Mouse (Mus musculus) neural tube, embryonic 11.5 days (tissue): Measurements from ENCODE around the gene Olfr798. TPM values are rescaled to one million over a fixed set of nuclear protein-coding genes. Genes with fewer than 3 reads are reported as not detected.

Source experiments
- ATAC-seq: fragments of 200-750 bp; cut with Nextera tagmentation; 2 replicates; pipeline ENCODE4 v1.8.0; 2017; ENCODE audit warnings: moderate number of reproducible peaks, mild to moderate bottlenecking, moderate TSS enrichment, moderate library complexity; ENCODE audit not compliant: insufficient read depth, low FRiP score, low TSS enrichment
- DNase-seq: peaks from one replicate; pipeline ENCODE4 v3.0.0-alpha.2; 2015; ENCODE audit warnings: low spot score
- H3K27ac ChIP-seq: fragments of 300-500 bp; sonication (generic); 2 replicates; pipeline ENCODE4 v1.5.1; 2014; ENCODE audit warnings: low read depth, mild to moderate bottlenecking, low read length
- H3K27me3 ChIP-seq: fragments of 300-500 bp; sonication (generic); 2 replicates; pipeline ENCODE4 v1.6.1; 2014; ENCODE audit warnings: mild to moderate bottlenecking, low read length, mixed read lengths; ENCODE audit not compliant: control insufficient read depth, insufficient read depth
- H3K36me3 ChIP-seq: fragments of 300-500 bp; sonication (generic); 2 replicates; pipeline ENCODE4 v1.6.1; 2014; ENCODE audit warnings: mild to moderate bottlenecking, low read length, moderate library complexity, mixed read lengths; ENCODE audit not compliant: control insufficient read depth, insufficient read depth
- H3K4me1 ChIP-seq: fragments of 300-500 bp; sonication (generic); 2 replicates; pipeline ENCODE4 v1.6.1; 2014; ENCODE audit warnings: low read length, mixed read lengths; ENCODE audit not compliant: control insufficient read depth, insufficient read depth
- H3K4me2 ChIP-seq: fragments of 300-500 bp; sonication (generic); 2 replicates; pipeline ENCODE4 v1.6.1; 2014; ENCODE audit warnings: low read depth, mild to moderate bottlenecking, moderate library complexity
- H3K4me3 ChIP-seq: fragments of 300-500 bp; sonication (generic); 2 replicates; pipeline ENCODE4 v1.5.1; 2014; ENCODE audit warnings: low read depth, low read length
- H3K9ac ChIP-seq: fragments of 300-500 bp; sonication (generic); 2 replicates; pipeline ENCODE4 v1.6.1; 2014; ENCODE audit warnings: mild to moderate bottlenecking, low read length
- H3K9me3 ChIP-seq: fragments of 300-500 bp; sonication (generic); 2 replicates; pipeline ENCODE4 v1.6.1; 2016; ENCODE audit warnings: low read length; ENCODE audit not compliant: control insufficient read depth
- WGBS: fragments of 180-500 bp; shearing (Covaris S2); extraction: QIAGEN DNeasy Blood & Tissue Kit; methylation state at CpG from one replicate; pipeline ENCODE4 v1.1.7; 2014; 5-methylcytosine and 5-hydroxymethylcytosine counted together
- polyA plus RNA-seq: library from polyadenylated mRNA; unstranded; fragments of >200 nt; fragmentation: Nextera tagmentation; extraction: Ambion mirVana; gene quantifications from 2 replicates; pipeline ENCODE4 v1.2.1, GENCODE M21; 2014

Gene Olfr798
- not detected in 2 replicates for polyA plus RNA-seq

DNA sequence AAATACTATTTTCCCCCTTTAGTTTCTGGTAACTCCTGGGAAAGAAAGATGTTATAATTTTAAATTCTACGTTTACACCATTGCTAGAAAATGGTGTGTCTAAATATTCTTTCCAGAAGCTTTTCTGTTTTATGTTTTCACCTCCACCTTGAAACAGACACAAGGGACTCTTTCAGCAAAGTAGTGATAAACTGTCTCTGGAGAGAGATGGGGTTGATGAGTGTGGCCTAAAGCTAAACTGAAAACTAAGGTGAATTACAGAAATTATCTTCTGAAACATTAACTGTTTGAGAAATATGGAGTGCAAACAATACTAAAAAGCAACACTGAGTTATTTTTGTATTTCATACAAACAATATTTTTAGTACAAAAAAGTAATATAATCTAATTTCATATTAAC is at the start of gene Olfr798:
Gene Olfr798 (minus strand): TSS at position 101 of the 400 bp plus-strand sequence.
- Histone ChIP-seq H3K27me3 (no peaks in the 10 kb centered on the region), H3K4me1 (no peaks in the 10 kb centered on the region), H3K4me3 (no peak within 1 kb of the TSS), H3K4me2 (no peak within 1 kb of the TSS), H3K36me3 (no peaks in the 10 kb centered on the region), H3K9ac (no peak within 1 kb of the TSS), H3K9me3 (no peaks in the 10 kb centered on the region), H3K27ac (no peak within 1 kb of the TSS)
- WGBS, result 81% methylated on average over 1 of the region's 1 CpGs
- DNase-seq (no peak), ATAC-seq (no peak)

DNA sequence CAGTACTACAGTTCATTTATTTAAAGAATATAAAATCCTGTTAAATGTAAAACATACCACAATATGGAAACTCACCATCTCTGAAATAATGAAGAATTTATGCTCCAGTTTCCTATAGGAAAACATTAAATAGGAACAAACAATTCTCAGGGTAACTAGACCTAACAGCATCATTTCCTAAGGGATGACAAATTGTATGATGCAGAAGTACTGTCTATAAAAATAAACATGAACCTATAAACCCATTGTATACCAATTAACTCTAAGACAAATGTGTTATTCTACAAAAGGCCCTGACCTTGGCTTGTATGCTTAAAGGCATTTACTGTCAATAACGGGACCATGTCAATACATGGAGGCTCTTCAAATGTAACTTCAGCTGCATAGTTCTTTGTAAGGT is 46.0 kb upstream of the Olfr798 start, which contains the start of gene Olfr801:
Gene Olfr801 (minus strand): TSS at position 101 of the 400 bp plus-strand sequence.
- no peaks in the 10 kb centered on the region for H3K9me3 ChIP-seq
- no peak within 1 kb of the TSS for H3K9ac ChIP-seq
- ATAC-seq, result no peak
- no peaks in the 10 kb centered on the region for H3K27me3 ChIP-seq
- no peak within 1 kb of the TSS for H3K4me2 ChIP-seq
- DNase-seq, result no peak
- H3K27ac ChIP-seq, result no peak within 1 kb of the TSS
- 81% methylated on average over 1 of the region's 1 CpGs for WGBS
- no peak within 1 kb of the TSS for H3K4me3 ChIP-seq
- no peaks in the 10 kb centered on the region for H3K4me1 ChIP-seq
- no peaks in the 10 kb centered on the region for H3K36me3 ChIP-seq

DNA sequence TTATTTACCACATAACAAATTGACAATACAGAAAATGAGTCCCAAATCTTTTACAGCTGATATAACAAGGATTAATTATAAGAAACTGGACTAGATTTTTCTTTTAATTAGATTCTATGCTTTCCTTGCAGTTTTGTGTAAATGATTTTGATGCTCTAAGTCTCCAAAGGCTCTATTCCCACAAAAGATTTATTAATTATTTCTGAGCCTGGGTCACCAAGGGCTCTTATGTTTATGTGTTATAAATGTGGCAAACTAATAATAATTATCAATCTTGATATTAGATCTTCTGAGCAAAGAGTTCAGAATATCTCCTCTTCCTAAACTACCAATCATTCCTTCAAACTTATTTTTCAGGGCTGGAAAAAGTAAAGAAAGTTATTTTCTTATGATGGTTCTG is 29.7 kb upstream of the Olfr798 start, which contains the start of gene Olfr800:
Gene Olfr800 (plus strand): TSS at position 301 of the 400 bp plus-strand sequence.
- Histone ChIP-seq H3K36me3 (no peaks in the 10 kb centered on the region), H3K9me3 (no peaks in the 10 kb centered on the region), H3K27ac (no peak within 1 kb of the TSS), H3K4me1 (no peaks in the 10 kb centered on the region), H3K9ac (no peak within 1 kb of the TSS), H3K4me3 (no peak within 1 kb of the TSS), H3K27me3 (no peaks in the 10 kb centered on the region), H3K4me2 (no peak within 1 kb of the TSS)
- DNase-seq, result no peak
- no peak for ATAC-seq

DNA sequence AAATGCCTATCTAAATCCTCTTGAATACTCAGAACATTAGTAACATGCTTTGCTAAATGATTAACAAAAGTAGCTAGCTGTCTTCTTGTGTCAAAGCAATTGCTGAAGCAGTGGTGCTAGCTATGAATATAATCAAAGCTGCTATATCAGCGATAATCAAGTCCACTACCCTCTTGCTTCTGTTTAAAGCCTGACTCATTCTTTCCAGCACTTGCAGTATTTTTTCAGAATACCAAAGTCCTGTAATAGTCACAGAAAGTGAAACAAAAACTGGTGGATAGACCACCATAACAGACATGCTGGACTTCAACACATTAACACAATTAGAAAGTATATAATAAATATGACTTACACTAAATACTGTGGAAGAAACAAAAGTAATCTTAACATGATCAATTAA is 24.0 kb upstream of the Olfr798 start:
- no peaks in the 10 kb centered on the region for H3K9me3 ChIP-seq
- 87% methylated on average over 1 of the region's 1 CpGs for WGBS
- no peaks in the 10 kb centered on the region for H3K36me3 ChIP-seq
- DNase-seq, result no peak
- no peak overlapping the region for H3K27ac ChIP-seq
- no peaks in the 10 kb centered on the region for H3K27me3 ChIP-seq
- H3K4me2 ChIP-seq, result no peak overlapping the region
- no peak overlapping the region for H3K4me3 ChIP-seq
- no peaks in the 10 kb centered on the region for H3K4me1 ChIP-seq
- H3K9ac ChIP-seq, result no peak overlapping the region
- ATAC-seq, result no peak

DNA sequence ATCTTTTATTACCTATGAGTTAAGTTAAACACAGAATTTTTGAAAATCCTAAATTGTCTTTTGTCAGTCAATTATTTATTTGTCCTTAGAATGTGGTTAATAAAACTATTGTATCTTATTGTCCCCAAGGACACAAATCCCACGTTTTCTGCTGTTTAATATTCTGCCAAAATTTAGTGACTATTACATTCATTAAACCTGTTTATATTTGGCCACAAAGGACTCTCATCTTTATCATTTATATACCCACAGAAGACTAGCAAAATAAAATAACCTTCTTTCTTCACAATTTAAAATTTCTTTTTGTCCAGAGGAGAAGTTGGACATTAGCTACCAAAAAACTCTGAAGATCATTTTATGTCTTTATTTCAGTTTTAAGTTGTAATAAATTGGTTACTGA is 9.4 kb upstream of the Olfr798 start, which contains the start of gene Olfr799:
Gene Olfr799 (plus strand): TSS at position 301 of the 400 bp plus-strand sequence.
- no peak for ATAC-seq
- WGBS, result 42% methylated on average over 1 of the region's 1 CpGs

DNA sequence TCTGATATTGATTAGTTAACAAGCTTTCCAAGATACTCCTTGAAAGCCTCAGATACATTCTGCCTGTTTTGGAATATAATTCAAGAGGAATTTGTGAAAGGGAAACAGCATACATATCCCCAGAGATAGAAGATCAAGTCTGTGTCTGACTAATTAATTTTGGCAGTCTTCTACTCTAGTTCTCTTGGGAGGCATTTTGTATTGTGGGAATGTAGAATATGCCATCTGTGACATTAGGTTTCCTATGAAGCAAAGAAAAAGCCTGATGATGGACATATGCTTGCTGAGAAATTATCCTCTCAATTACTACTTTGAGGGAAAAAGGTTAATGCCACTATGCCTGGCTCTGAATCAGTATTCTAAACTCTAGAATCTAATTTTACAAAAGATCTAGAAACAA is 4.5 kb downstream of the Olfr798 start:
- DNase-seq (no peak), ATAC-seq (no peak)
- Histone ChIP-seq H3K4me2 (no peak overlapping the region), H3K27ac (no peak overlapping the region), H3K27me3 (no peaks in the 10 kb centered on the region), H3K36me3 (no peaks in the 10 kb centered on the region), H3K4me3 (no peak overlapping the region), H3K9ac (no peak overlapping the region), H3K9me3 (no peaks in the 10 kb centered on the region), H3K4me1 (no peaks in the 10 kb centered on the region)

More for the DNA sequence above, 9.4 kb upstream of the Olfr798 start, which contains the start of gene Olfr799:
- no peak for DNase-seq
- H3K4me3 ChIP-seq, result no peak within 1 kb of the TSS
- no peaks in the 10 kb centered on the region for H3K9me3 ChIP-seq
- H3K4me2 ChIP-seq, result no peak within 1 kb of the TSS
- H3K27me3 ChIP-seq, result no peaks in the 10 kb centered on the region
- H3K27ac ChIP-seq, result no peak within 1 kb of the TSS
- no peaks in the 10 kb centered on the region for H3K36me3 ChIP-seq
- H3K9ac ChIP-seq, result no peak within 1 kb of the TSS
- H3K4me1 ChIP-seq, result no peaks in the 10 kb centered on the region

DNA sequence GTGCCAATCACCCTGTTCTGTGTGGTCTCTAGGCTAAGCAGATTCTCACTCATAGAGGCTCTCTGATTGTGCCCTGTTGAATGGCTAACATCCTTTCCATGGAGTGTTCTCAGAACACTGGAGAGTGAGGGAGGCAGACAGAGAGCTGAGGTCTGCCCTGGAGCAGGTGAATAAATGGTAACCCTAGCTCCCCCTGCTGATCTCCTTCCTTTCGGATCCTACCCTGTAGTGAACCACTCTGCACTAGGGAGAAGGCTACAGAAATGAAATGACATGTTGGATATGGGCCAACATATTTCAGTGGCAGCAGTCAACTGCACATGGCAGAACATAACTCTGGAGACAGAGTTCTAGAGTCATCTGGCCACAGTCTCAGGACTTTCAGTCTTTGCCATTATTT is 6.0 kb downstream of the Olfr798 start:
- Histone ChIP-seq H3K36me3 (no peaks in the 10 kb centered on the region), H3K27me3 (no peaks in the 10 kb centered on the region), H3K4me1 (no peaks in the 10 kb centered on the region), H3K4me2 (no peak overlapping the region), H3K4me3 (no peak overlapping the region), H3K27ac (no peak overlapping the region), H3K9ac (no peak overlapping the region), H3K9me3 (no peaks in the 10 kb centered on the region)
- ATAC-seq (no peak), DNase-seq (no peak)
- WGBS, result 6% methylated on average over 1 of the region's 1 CpGs

DNA sequence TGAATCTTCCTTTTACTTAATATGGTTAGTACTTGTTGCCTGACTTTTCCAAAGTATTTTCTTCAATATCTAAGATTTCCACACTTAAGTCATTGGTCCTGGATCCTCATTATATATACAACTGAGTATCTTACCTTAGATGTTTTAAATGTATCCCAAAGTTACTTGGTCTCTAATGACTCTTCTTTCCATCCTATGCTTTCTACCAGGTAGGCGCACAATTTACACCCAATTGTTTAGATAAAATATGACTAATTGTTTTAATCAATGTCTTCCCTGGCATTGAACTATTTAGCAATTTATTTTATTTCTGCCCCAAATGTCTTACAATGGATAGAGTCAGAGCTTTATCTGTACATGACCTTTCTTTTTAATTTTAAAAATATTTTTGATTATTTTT is 15.3 kb downstream of the Olfr798 start, which contains the start of gene Olfr796:
Gene Olfr796 (minus strand): TSS at position 101 of the 400 bp plus-strand sequence.
- Histone ChIP-seq H3K27me3 (no peaks in the 10 kb centered on the region), H3K4me1 (no peaks in the 10 kb centered on the region), H3K36me3 (no peaks in the 10 kb centered on the region), H3K4me3 (no peak within 1 kb of the TSS), H3K27ac (no peak within 1 kb of the TSS), H3K4me2 (no peak within 1 kb of the TSS), H3K9ac (no peak within 1 kb of the TSS), H3K9me3 (no peaks in the 10 kb centered on the region)
- DNase-seq, result no peak
- ATAC-seq, result no peak
- WGBS, result 89% methylated on average over 1 of the region's 1 CpGs

DNA sequence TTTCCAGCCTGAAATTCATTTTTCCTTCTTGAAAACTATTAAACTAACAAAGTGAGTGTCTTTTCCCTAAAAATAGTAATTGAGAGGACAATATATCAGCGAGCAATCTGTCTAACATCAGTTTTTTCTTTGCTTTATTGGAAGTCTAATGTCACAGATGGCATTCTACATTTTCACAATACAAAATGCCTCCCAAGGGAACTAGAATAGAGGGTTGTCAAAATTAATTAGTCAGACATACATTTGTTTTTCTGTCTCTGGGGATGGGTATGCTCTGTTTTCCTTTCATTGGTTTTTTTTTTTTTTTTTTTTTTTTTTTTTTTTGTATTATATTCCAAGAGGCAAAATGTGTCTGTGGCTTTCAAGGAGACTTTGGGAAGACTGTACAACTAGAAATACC is 50.7 kb downstream of the Olfr798 start:
- no peak overlapping the region for H3K27ac ChIP-seq
- WGBS, result 75% methylated on average over 1 of the region's 1 CpGs
- H3K4me3 ChIP-seq, result no peak overlapping the region
- no peaks in the 10 kb centered on the region for H3K27me3 ChIP-seq
- no peak overlapping the region for H3K9ac ChIP-seq
- H3K4me1 ChIP-seq, result no peaks in the 10 kb centered on the region
- H3K4me2 ChIP-seq, result no peak overlapping the region
- H3K9me3 ChIP-seq, result no peaks in the 10 kb centered on the region
- no peaks in the 10 kb centered on the region for H3K36me3 ChIP-seq
- no peak for ATAC-seq
- no peak for DNase-seq
